Mouse (Mus musculus) forebrain, embryonic 11.5 days (tissue): ENCODE data around the gene Tmem63c. TPM values are rescaled to one million over a fixed set of nuclear protein-coding genes. Genes with fewer than 3 reads are reported as not detected.
A peak's percentile ranks its signal among the peaks of the same experiment; 100 is the strongest.

Experiments
- ATAC-seq: fragments of 200-750 bp; cut with Nextera tagmentation; replicated peaks from 2 replicates; pipeline ENCODE4 v1.8.0; 2017; ENCODE audit warnings: moderate TSS enrichment; ENCODE audit not compliant: low FRiP score
- DNase-seq: peaks from one replicate; pipeline ENCODE4 v3.0.0-alpha.2; 2017; ENCODE audit warnings: low spot score
- H3K27ac ChIP-seq: fragments of 300-500 bp; sonication (generic); 2 replicates; pipeline ENCODE4 v1.5.1; 2014; ENCODE audit warnings: low read depth, low read length
- H3K27me3 ChIP-seq: fragments of 300-500 bp; sonication (generic); 2 replicates; pipeline ENCODE4 v1.6.1; 2014; ENCODE audit warnings: mild to moderate bottlenecking, low read length, mixed read lengths; ENCODE audit not compliant: control insufficient read depth, insufficient read depth
- H3K36me3 ChIP-seq: fragments of 300-500 bp; sonication (generic); 2 replicates; pipeline ENCODE4 v1.6.1; 2014; ENCODE audit warnings: mild to moderate bottlenecking, low read length, moderate library complexity, mixed read lengths; ENCODE audit not compliant: control insufficient read depth, insufficient read depth
- H3K4me1 ChIP-seq: fragments of 300-500 bp; sonication (generic); replicated peaks from 2 replicates; pipeline ENCODE4 v1.6.1; 2014; ENCODE audit warnings: low read length, mixed read lengths; ENCODE audit not compliant: control insufficient read depth, insufficient read depth
- H3K4me2 ChIP-seq: fragments of 300-500 bp; sonication (generic); 2 replicates; pipeline ENCODE4 v1.6.1; 2014; ENCODE audit warnings: low read depth, mild to moderate bottlenecking, low read length, moderate library complexity, mixed read lengths; ENCODE audit not compliant: severe bottlenecking
- H3K4me3 ChIP-seq: fragments of 300-500 bp; sonication (generic); 2 replicates; pipeline ENCODE4 v1.5.1; 2014; ENCODE audit warnings: low read depth, low read length
- H3K9ac ChIP-seq: fragments of 300-500 bp; sonication (generic); 2 replicates; pipeline ENCODE4 v1.6.1; 2014; ENCODE audit warnings: low read length
- H3K9me3 ChIP-seq: fragments of 300-500 bp; sonication (generic); 2 replicates; pipeline ENCODE4 v1.6.1; 2016; ENCODE audit warnings: low read length, mixed read lengths; ENCODE audit not compliant: control insufficient read depth
- WGBS: fragments of 180-500 bp; shearing (Covaris S2); extraction: QIAGEN DNeasy Blood & Tissue Kit; methylation state at CpG from one replicate; pipeline ENCODE4 v1.1.7; 2014; 5-methylcytosine and 5-hydroxymethylcytosine counted together
- polyA plus RNA-seq: library from polyadenylated mRNA; unstranded; fragments of >200 nt; fragmentation: Nextera tagmentation; extraction: Ambion mirVana; gene quantifications from 2 replicates; pipeline ENCODE4 v1.2.1, GENCODE M21; 2014

Tmem63c gene
- polyA plus RNA-seq, 1 experiment from 2014 or later, result 0.32 TPM

DNA sequence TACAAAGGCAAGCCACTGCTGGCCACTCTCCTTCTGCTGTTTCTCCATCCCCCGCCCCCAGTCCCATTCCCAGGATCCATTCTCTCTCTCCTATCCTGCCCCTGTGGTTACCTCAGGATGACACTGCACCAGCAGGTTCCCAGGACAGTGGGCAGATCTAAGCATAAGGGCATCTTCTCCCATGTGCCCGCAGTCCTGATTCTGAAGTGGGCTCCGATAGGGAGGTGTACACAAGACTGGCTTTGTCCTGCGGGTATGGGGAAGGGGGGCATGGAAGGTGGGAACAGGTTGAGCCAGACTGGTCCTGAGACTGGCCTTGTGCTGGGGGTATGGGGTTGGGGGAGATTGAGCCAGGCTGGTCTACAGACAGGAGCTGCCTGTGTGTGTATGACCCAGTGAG, 16.5 kb upstream of the Tmem63c start:
- Histone ChIP-seq H3K27me3 (no peaks in the 10 kb centered on the region), H3K27ac (no peak overlapping the region), H3K4me1 (no peaks in the 10 kb centered on the region), H3K9me3 (no peaks in the 10 kb centered on the region), H3K36me3 (no peaks in the 10 kb centered on the region), H3K4me2 (no peak overlapping the region), H3K9ac (no peak overlapping the region), H3K4me3 (no peak overlapping the region)
- WGBS, result 77% methylated on average over 4 of the region's 4 CpGs
- DNase-seq (peak; percentile 30), ATAC-seq (no peak)

DNA sequence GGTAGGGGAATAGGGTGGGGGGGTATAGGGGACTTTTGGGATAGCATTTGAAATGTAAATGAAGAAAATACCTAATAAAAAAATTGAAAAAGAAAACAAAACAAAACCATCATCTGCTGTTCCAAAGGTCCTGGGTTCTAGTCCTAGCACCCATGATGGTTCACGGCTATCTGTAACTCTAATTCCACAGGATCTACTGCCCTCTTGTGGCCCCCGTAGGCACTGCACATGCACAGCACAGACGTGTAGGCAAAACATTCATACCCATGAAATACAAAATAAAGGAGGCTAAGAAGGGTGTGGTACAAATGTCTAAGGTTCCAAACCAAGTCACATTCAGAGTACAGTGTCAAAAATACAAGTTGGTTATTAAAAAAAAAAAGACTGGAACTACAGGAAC, 4.1 kb upstream of the Tmem63c start:
- no peaks in the 10 kb centered on the region for H3K36me3 ChIP-seq
- H3K9me3 ChIP-seq, result no peaks in the 10 kb centered on the region
- H3K9ac ChIP-seq, result no peak overlapping the region
- ATAC-seq (no peak), DNase-seq (peak; percentile 62)
- H3K27ac ChIP-seq, result no peak overlapping the region
- H3K4me3 ChIP-seq, result no peak overlapping the region
- H3K4me1 ChIP-seq, result no peaks in the 10 kb centered on the region
- no peak overlapping the region for H3K4me2 ChIP-seq
- 44% methylated on average over 3 of the region's 3 CpGs for WGBS
- H3K27me3 ChIP-seq, result no peaks in the 10 kb centered on the region

DNA sequence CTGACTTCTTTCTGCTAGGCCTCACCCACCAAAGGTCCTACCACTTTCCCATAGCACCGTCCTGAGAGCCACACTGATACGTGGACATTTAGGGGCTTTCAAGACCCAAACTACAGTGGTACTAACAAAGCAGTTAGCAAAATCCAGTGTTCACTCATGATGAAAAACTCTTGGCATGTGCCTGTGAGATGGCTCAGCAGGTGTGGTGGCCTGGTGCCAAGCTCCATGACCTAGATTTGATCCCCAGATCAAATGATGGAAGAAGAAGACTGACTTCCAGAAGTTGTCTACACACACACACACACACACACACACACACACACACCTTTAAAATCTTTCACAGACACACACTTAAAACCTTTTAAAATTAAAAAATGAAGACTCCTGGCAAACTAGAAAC, 2.4 kb upstream of the Tmem63c start:
- H3K4me3 ChIP-seq, result no peak overlapping the region
- H3K27ac ChIP-seq, result no peak overlapping the region
- H3K4me1 ChIP-seq, result no peaks in the 10 kb centered on the region
- ATAC-seq, result no peak
- no peaks in the 10 kb centered on the region for H3K9me3 ChIP-seq
- no peaks in the 10 kb centered on the region for H3K36me3 ChIP-seq
- H3K9ac ChIP-seq, result no peak overlapping the region
- no peak overlapping the region for H3K4me2 ChIP-seq
- 87% methylated on average over 2 of the region's 2 CpGs for WGBS
- DNase-seq, result peak; percentile 2
- H3K27me3 ChIP-seq, result no peaks in the 10 kb centered on the region

DNA sequence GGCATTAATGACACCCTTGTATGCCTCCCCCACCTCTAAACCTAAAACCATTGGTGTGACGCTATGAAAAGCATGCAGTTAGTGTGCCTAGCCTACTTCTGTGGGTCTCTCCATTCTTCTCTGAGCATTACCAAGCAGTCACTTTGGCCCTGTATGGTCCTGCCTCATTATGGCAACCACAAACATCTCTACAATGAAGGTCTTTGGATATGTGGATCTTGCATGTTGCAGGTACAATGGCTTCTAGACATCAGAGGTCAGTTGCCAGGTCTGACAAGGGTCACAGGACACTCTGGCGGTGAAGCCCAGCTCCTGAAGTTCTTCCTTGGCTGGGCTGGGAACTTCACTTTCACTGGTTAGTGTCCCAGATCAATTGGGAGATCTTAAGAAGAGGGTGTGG, 866 bp downstream of the Tmem63c start:
- Histone ChIP-seq H3K4me3 (no peak overlapping the region), H3K4me2 (no peak overlapping the region), H3K27ac (no peak overlapping the region), H3K4me1 (0 out of 2 replicates have a peak, but pooled peaks cover 4% of the 10 kb centered on the region), H3K9me3 (no peaks in the 10 kb centered on the region), H3K9ac (no peak overlapping the region), H3K36me3 (no peaks in the 10 kb centered on the region), H3K27me3 (peaks cover 2% of the 10 kb centered on the region; the same call in 1 of the 2 replicates)
- 92% methylated on average over 2 of the region's 2 CpGs for WGBS
- DNase-seq, result no peak
- no peak for ATAC-seq

DNA sequence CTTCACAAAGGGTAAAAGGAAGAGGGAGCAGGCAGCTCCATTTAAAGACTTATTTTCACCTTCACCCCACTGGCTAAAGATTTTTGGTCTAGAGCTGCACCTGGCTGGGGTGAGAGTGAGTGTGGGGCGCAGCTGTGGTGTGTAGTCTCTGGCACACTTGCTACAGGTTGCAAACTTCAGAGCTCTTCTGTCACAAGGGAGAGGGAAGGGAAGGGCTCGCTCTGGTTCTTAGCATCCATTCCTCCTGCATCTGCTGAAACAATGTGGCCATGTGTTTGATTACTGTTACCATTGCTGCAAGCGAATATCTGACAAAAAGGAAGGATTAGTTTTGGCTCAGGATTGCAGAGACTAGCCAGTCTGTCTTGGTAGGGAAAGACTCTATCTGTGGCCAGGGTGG, 2.3 kb downstream of the Tmem63c start:
- no peak overlapping the region for H3K27ac ChIP-seq
- no peaks in the 10 kb centered on the region for H3K9me3 ChIP-seq
- 0 out of 2 replicates have a peak, but pooled peaks cover 4% of the 10 kb centered on the region for H3K4me1 ChIP-seq
- no peaks in the 10 kb centered on the region for H3K36me3 ChIP-seq
- H3K4me3 ChIP-seq, result no peak overlapping the region
- no peak overlapping the region for H3K4me2 ChIP-seq
- H3K9ac ChIP-seq, result no peak overlapping the region
- WGBS, result 86% methylated on average over 3 of the region's 3 CpGs
- H3K27me3 ChIP-seq, result peaks cover 5% of the 10 kb centered on the region; the same call in 1 of the 2 replicates
- no peak for ATAC-seq
- no peak for DNase-seq

DNA sequence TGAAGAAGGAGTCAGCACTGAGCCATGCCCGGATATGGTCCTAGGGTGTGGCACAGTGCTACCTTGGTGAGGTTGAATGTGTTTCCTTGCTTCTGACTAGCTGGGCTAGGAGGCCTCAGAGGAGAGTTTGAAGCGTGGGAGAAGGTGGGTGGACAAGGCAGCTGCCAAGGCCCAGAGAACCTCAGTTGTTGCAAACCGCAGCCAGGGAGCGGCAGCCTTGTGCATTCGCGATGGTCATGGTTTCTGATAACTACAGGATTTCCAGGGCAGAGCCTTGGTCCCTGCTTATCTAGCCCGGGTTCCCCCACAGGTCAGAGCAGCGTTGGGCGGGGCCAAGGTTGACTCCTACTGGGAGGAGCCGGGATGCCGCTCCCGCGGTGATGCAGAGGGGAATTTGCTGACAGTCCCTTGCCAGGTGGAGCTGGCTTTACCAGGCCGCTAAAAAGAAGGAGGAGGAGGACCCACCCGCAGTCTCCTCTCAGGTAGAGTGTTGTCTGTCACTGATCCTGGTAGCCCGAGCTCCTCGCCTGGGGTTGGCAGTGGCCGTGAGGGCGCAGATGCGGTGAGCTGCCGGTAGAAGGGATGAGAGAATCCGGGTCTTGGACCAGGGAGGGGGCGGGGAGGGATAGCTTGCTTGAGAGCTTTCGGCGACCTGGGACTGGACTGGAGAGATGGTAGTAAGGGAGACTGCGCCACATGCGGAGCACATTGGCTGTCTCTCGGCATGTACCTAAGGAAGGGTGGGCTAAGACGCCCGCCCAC, 5.2 kb downstream of the Tmem63c start:
- DNase-seq (peak; percentile 66), ATAC-seq (peak; percentile 46; the same call in 1 of the 2 replicates)
- no peak overlapping the region for H3K27ac ChIP-seq
- H3K27me3 ChIP-seq, result peaks cover 5% of the 10 kb centered on the region; the same call in 1 of the 2 replicates
- peak overlapping the region; percentile 65 for H3K4me2 ChIP-seq
- WGBS, result 4% methylated on average over 30 of the region's 30 CpGs
- 0 out of 2 replicates have a peak, but pooled peaks cover 4% of the 10 kb centered on the region for H3K4me1 ChIP-seq
- H3K36me3 ChIP-seq, result no peaks in the 10 kb centered on the region
- H3K9ac ChIP-seq, result peak overlapping the region; percentile 43
- peak overlapping the region; percentile 28 for H3K4me3 ChIP-seq
- no peaks in the 10 kb centered on the region for H3K9me3 ChIP-seq

DNA sequence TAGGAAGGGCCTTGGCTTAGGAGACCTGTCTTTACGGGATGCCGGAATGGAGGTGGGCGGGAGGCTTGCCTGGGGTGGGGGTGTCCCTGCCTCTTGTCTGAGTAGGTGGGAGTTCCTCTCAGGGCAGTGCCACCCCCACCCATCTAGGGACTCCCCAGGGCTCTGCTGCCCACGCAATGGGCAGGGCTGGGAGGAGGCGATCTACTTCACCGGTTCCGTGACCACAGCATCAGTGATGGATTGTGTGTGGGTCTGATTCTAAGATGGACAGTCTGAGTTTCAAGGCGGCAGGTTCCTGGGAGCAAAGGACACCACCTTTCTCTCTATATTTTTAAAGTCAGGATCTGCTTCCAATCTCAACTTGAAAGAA, 5.7 kb downstream of the Tmem63c start:
- WGBS, result 7% methylated on average over 8 of the region's 8 CpGs
- no peak overlapping the region for H3K27ac ChIP-seq
- DNase-seq, result no peak
- peak overlapping the region; percentile 43 for H3K9ac ChIP-seq
- H3K27me3 ChIP-seq, result peaks cover 5% of the 10 kb centered on the region; the same call in 1 of the 2 replicates
- 0 out of 2 replicates have a peak, but pooled peaks cover 4% of the 10 kb centered on the region for H3K4me1 ChIP-seq
- H3K4me2 ChIP-seq, result peak overlapping the region; percentile 65
- H3K36me3 ChIP-seq, result no peaks in the 10 kb centered on the region
- no peaks in the 10 kb centered on the region for H3K9me3 ChIP-seq
- peak overlapping the region; percentile 28 for H3K4me3 ChIP-seq
- no peak for ATAC-seq

DNA sequence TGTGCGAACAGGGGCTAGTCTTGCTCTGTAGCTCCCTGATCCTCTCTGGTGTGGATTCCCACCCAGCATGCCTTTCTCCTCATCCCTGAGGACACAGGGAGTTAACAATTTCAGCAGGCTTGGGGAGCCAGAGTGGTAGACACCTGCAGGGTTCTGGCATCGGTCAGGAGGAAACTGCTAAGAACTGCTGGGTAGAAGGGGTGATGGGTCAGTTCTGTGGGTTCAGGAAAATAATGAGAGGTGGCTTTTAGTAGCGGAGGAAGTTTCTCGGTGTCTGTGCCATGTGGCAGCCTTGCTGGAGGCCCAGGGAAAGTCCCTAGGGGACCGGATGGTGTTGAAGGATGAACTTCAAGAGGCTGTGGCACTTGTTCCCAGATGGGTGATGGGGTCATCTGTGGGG, 6.3 kb downstream of the Tmem63c start:
- no peak for DNase-seq
- WGBS, result 61% methylated on average over 5 of the region's 5 CpGs
- H3K9ac ChIP-seq, result no peak overlapping the region

DNA sequence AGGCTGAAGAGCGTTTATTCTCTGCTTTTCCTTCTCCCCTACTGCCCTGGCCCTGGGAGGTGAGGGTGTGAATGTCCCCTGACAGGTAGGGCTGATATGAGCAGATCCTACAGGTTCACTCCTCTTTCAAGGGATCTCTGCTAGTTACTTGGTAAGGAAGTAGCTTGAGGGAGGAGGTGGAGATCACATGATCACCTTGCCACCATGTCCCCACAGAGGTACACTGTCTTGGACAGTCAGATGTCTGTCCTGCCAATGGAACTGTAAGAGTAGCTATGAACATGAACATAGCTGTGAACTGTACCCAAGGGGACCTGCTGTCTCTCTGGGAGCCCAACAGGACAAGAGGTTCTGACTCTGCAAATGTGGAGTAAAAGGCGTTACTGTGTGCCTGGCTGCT, 6.9 kb downstream of the Tmem63c start:
- H3K4me2 ChIP-seq, result no peak overlapping the region
- 0 out of 2 replicates have a peak, but pooled peaks cover 4% of the 10 kb centered on the region for H3K4me1 ChIP-seq
- peaks cover 5% of the 10 kb centered on the region; the same call in 1 of the 2 replicates for H3K27me3 ChIP-seq
- ATAC-seq (no peak), DNase-seq (no peak)
- no peaks in the 10 kb centered on the region for H3K36me3 ChIP-seq
- no peak overlapping the region for H3K27ac ChIP-seq
- H3K4me3 ChIP-seq, result no peak overlapping the region
- H3K9me3 ChIP-seq, result no peaks in the 10 kb centered on the region
- no peak overlapping the region for H3K9ac ChIP-seq
- WGBS, result 85% methylated on average over 2 of the region's 2 CpGs

More for the DNA sequence above, 6.3 kb downstream of the Tmem63c start:
- Histone ChIP-seq H3K27me3 (peaks cover 5% of the 10 kb centered on the region; the same call in 1 of the 2 replicates), H3K36me3 (no peaks in the 10 kb centered on the region), H3K4me2 (no peak overlapping the region), H3K4me1 (0 out of 2 replicates have a peak, but pooled peaks cover 4% of the 10 kb centered on the region), H3K27ac (no peak overlapping the region), H3K9me3 (no peaks in the 10 kb centered on the region), H3K4me3 (no peak overlapping the region)
- no peak for ATAC-seq
